Mouse (Mus musculus) C2C12 (cell line): ENCODE data around the gene BC048403.

Experiments
- CEBPB ChIP-seq: IDR thresholded peaks from one replicate; pipeline ENCODE4 v1.6.1; 2011; ENCODE audit warnings: low read depth, mild to moderate bottlenecking, control low read depth, moderate library complexity
- CTCF ChIP-seq: IDR thresholded peaks from one replicate; pipeline ENCODE4 v1.5.1; 2011; ENCODE audit not compliant: control insufficient read depth, insufficient read depth, insufficient read length
- FOSL1 ChIP-seq: IDR thresholded peaks from one replicate; pipeline ENCODE4 v1.8.0; 2011; ENCODE audit warnings: mild to moderate bottlenecking, low read length; ENCODE audit not compliant: poor library complexity, insufficient read depth, severe bottlenecking
- MAX ChIP-seq: IDR thresholded peaks from one replicate; pipeline ENCODE4 v1.6.1; 2011; ENCODE audit warnings: mild to moderate bottlenecking, control low read depth
- MYOD1 ChIP-seq: IDR thresholded peaks from one replicate; pipeline ENCODE4 v1.6.1; 2011; ENCODE audit warnings: low read depth; ENCODE audit not compliant: control insufficient read depth, insufficient read length
- USF1 ChIP-seq: IDR thresholded peaks from one replicate; pipeline ENCODE4 v1.6.1; 2011; ENCODE audit warnings: low read depth, mild to moderate bottlenecking, control low read depth, moderate library complexity

DNA sequence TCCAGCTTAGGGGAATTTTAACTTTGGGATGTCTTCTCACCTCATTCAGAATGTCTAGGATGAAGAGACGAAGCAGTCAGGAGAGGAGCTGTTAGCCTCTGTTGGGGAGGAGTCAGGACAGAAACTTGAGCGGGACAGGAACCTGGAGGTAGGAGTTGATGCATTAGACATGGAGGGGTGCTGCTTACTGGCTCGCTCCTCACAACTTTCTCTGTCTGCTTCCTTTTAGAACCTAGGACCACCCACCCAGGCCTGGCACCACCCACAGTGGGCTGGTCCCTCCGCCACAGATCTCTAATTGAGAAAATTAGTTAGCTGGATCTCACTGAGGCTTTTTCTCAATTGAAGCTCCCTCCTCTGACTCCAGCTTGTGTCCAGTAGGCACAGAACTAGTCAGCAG, 13.2 kb upstream of the BC048403 start:
- TF ChIP-seq FOSL1 (no peak), CTCF (no peak), MAX (no peak), USF1 (no peak), CEBPB (no peak), MYOD1 (no peak)
